Mouse (Mus musculus): Measurements from ENCODE around the gene Accsl. TPM values are rescaled to one million over a fixed set of nuclear protein-coding genes. Genes with fewer than 3 reads are reported as not detected.

Accsl gene
- polyA plus RNA-seq, 1 experiment from 2014 or later, result not detected

DNA sequence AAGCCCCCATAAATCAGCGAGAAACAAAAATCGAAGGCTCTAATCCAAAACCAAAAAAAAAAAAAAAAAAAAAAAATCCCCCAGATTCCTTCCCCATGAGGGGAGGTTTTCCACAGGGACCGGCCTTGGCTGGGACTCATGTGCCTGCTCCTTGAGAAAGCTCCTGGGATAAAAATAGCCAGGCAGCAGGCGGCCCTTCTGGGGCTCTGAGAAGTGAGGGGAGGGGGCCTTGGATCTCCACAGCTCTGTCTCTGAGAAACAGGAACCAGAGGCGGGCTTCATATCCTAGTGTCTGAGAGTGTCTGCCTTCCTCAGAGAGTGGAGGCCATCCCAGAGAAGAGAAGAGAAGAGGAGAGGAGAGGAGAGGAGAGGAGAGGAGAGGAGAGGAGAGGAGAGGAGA, 8.0 kb upstream of the Accsl start:
- in situ Hi-C loops (cut with MboI; ENCODE audit: low pct_unique_long_range_greater_than_20kb), result loop anchor here (5.0 kb wide), 1 partner anchor 115 kb away; no protein-coding TSS in a partner anchor
- DNase-seq (ENCODE audit: low read depth, low spot score) (no peak), ATAC-seq (no peak)
- CTCF ChIA-PET, result no interaction called here
- TF ChIP-seq CTCF (IDR thresholded peaks at IDR 0.05), result no peak
- no peaks in the 10 kb centered on the region for H3K27me3 ChIP-seq
- POLR2A ChIA-PET, result no interaction called here

DNA sequence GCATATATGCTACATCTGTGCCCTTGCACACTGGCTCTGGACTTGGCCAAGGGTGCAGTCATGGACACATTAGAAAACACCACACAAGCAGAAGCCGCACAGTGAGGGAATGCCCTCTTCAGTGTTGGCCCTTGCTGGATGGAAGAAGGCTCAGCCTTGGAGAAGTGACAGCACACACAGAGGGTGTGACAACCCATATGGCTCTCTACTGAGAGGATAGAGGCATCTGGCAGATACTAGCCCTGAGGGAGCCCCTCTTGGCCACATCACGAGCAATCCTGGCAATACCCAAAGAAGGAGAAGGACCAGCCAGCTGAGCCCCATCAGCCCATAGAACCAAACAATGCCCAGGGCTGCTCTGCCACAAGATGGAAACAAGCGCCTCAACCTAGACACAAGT, 5.6 kb upstream of the Accsl start:
- ATAC-seq (no peak), DNase-seq (ENCODE audit: low read depth, low spot score) (no peak)
- no peaks in the 10 kb centered on the region for H3K27me3 ChIP-seq
- no peak for TF ChIP-seq CTCF (IDR thresholded peaks at IDR 0.05)
- in situ Hi-C loops (cut with MboI; ENCODE audit: low pct_unique_long_range_greater_than_20kb), result loop anchor here (5.0 kb wide), 1 partner anchor 118 kb away; no protein-coding TSS in a partner anchor
- CTCF ChIA-PET, result interaction anchor here (1.1 kb wide), 1 partner anchor 128 kb away, joined by 5 read pairs; no protein-coding TSS in a partner anchor
- POLR2A ChIA-PET, result interaction anchor here (2.0 kb wide), 1 partner anchor 34 kb away, joined by 4 read pairs; no protein-coding TSS in a partner anchor

DNA sequence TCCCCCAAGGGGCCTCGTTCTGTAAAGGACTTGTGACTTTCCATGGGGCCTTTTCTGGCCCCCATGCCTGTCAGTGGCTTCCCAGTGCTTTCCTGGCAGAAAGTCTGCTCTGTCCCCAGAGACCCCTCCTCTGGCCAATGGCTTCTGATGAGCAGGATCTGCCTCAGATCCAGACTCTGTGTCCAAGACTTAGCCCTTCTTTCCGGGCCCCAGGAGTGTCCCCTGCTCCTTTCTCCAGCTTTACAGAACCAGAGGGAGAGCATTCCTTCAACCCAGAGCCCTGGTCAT, 5.2 kb upstream of the Accsl start:
- DNase-seq (ENCODE audit: low read depth, low spot score) (no peak), ATAC-seq (no peak)
- CTCF ChIA-PET, result interaction anchor here (1.3 kb wide), 1 partner anchor 129 kb away, joined by 5 read pairs; no protein-coding TSS in a partner anchor
- no peaks in the 10 kb centered on the region for H3K27me3 ChIP-seq
- in situ Hi-C loops (cut with MboI; ENCODE audit: low pct_unique_long_range_greater_than_20kb), result no loop called here
- no peak for TF ChIP-seq CTCF (IDR thresholded peaks at IDR 0.05)
- POLR2A ChIA-PET, result interaction anchor here (2.0 kb wide), 1 partner anchor 35 kb away, joined by 4 read pairs; no protein-coding TSS in a partner anchor

DNA sequence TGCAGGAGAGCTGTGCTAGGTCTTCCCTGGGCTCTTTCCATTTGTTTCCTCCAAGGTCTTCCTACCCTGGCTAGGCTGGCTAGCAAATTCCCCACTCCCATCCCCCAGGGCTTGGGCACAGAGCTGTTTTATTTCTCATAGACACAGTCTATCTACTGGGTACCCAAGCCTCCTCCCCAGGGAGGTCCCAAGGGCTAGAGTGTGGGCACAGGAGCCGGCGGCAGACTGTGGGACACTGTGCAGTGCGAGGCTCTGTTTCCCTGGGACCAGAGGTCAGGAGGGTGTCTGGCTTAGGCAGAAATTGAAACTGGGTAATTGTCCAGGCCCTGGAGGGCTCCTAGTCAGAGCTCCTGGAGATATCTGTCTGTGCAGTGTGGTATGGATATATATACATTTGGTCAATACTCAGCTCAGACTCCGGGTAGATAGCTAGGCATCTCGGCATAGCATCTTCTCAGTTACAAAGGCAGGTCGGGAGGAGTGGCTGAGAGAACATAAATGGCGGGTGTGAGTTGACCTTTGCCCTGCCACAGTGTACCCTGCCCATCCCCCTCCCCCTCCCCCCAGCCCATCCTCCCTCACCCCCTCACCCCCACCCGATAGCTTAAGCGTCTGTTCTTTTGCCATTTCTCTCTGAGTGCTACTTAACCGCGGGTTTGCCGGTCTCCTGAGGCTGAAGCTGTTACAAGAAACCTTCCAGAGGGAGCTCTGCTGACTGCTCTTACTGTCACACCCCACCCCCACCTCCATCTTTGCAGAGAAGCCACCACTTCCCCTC, 4.7 kb upstream of the Accsl start:
- DNase-seq (ENCODE audit: low read depth, low spot score), result no peak
- H3K27me3 ChIP-seq, result no peaks in the 10 kb centered on the region
- in situ Hi-C loops (cut with MboI; ENCODE audit: low pct_unique_long_range_greater_than_20kb), result no loop called here
- ChIA-PET CTCF (interaction anchor here (1.3 kb wide), 1 partner anchor 129 kb away, joined by 5 read pairs; no protein-coding TSS in a partner anchor), POLR2A (interaction anchor here (2.0 kb wide), 1 partner anchor 35 kb away, joined by 4 read pairs; no protein-coding TSS in a partner anchor)
- no peak for ATAC-seq
- TF ChIP-seq CTCF (IDR thresholded peaks at IDR 0.05), result no peak

DNA sequence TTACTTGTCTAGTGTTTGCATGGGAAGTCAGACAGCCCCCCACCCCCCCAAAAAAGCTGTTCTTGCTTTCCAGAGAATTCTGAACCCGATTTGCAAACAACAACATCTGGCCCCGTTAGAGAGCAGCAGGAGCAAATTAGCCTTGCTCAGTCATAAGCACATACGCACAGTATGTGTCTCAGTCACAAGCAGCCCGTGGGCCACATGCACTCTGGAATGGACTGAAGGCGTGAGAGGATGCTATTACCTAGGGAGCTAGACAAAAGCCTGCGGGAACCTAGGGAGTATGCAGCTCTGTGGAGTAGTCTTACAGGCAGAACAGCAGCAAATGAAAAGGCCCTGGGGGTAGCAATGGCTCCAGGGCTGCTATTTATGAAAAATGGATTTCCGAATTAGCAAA, 3.3 kb upstream of the Accsl start:
- no peak for TF ChIP-seq CTCF (IDR thresholded peaks at IDR 0.05)
- ChIA-PET CTCF (interaction anchor here (0.9 to 2.0 kb wide), 2 partner anchors 123 to 131 kb away, joined by 3 to 13 read pairs; no protein-coding TSS in a partner anchor), POLR2A (interaction anchor here (0.7 kb wide), 1 partner anchor 261 kb away, joined by 3 read pairs; no protein-coding TSS in a partner anchor)
- no peaks in the 10 kb centered on the region for H3K27me3 ChIP-seq
- ATAC-seq (no peak), DNase-seq (ENCODE audit: low read depth, low spot score) (no peak)
- in situ Hi-C loops (cut with MboI; ENCODE audit: low pct_unique_long_range_greater_than_20kb), result no loop called here

- POLR2A ChIA-PET, result no interaction called here
- CTCF ChIA-PET, result interaction anchor here (0.9 to 2.1 kb wide), 4 partner anchors 113 to 132 kb away, joined by 3 to 13 read pairs (median 4); no protein-coding TSS in a partner anchor
- in situ Hi-C loops (cut with MboI; ENCODE audit: low pct_unique_long_range_greater_than_20kb), result no loop called here
Measured at GRCm38 (mm10) chr2:93871411-93871925, 2.5 kb upstream of the Accsl start.

DNA sequence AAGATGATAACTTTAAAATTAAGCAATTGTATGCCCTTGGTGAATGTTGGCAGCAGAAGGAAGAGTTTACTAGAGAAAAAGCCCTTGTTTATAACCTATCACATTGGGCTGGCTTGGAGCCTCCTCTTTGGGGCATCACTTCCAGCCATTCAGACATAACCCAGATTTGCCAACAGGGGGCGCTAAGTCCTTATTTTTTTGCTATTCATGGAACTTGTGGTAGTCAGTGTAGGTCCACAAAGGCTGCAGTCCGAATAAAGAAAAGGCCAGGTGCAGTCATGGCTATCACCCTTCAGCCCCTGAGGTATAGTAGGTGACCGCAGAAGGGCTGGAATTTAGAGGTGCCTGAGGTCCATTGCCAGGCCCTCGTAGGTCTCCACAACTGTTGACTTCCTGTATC, 1.9 kb upstream of the Accsl start:
- ChIA-PET POLR2A (no interaction called here), CTCF (interaction anchor here (1.0 to 6.9 kb wide), 4 partner anchors 114 to 132 kb away, joined by 3 to 26 read pairs (median 9); no protein-coding TSS in a partner anchor)
- no peaks in the 10 kb centered on the region for H3K27me3 ChIP-seq
- DNase-seq (ENCODE audit: low read depth, low spot score) (no peak), ATAC-seq (peak; percentile 66)
- in situ Hi-C loops (cut with MboI; ENCODE audit: low pct_unique_long_range_greater_than_20kb), result no loop called here
- TF ChIP-seq CTCF (IDR thresholded peaks at IDR 0.05), result peak; percentile 75

More at GRCm38 (mm10) chr2:93871411-93871925, 2.5 kb upstream of the Accsl start:
- ATAC-seq (no peak), DNase-seq (ENCODE audit: low read depth, low spot score) (no peak)
- H3K27me3 ChIP-seq, result no peaks in the 10 kb centered on the region
- TF ChIP-seq CTCF (IDR thresholded peaks at IDR 0.05), result no peak

GRCm38 (mm10) chr2:93868566-93868965, 391 bp downstream of the Accsl start:
- POLR2A ChIA-PET, result interaction anchor here (0.9 kb wide), 1 partner anchor 135 kb away, joined by 3 read pairs; no protein-coding TSS in a partner anchor
- in situ Hi-C loops (cut with MboI; ENCODE audit: low pct_unique_long_range_greater_than_20kb), result no loop called here
- no peak for TF ChIP-seq CTCF (IDR thresholded peaks at IDR 0.05)
- CTCF ChIA-PET, result interaction anchor here (0.7 to 6.9 kb wide), 2 partner anchors 19 to 134 kb away, joined by 3 to 26 read pairs; partner anchors contain the start of gene Accs
- DNase-seq (ENCODE audit: low read depth, low spot score), result no peak
- ATAC-seq, result no peak
- H3K27me3 ChIP-seq, result no peaks in the 10 kb centered on the region

DNA sequence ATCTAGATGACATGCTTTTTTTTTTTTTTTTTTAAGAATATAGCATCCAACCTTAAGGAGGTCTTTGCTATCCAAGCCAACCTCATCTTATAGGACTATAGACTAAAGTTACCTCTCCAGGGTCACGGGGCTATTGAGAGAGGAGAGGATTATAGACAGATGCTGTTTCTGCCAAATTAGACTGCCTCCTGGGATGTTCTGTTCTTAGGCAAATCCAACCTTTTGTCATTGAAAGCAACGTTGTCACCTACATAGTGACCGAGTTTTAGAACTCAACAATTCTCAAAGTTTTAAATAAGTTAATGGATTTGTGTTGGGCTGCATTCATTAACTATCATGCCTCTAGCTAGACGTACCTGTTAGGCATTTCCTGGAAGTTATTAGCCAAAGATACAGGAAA, 5.7 kb downstream of the Accsl start:
- CTCF ChIA-PET, result no interaction called here
- in situ Hi-C loops (cut with MboI; ENCODE audit: low pct_unique_long_range_greater_than_20kb), result no loop called here
- DNase-seq (ENCODE audit: low read depth, low spot score) (no peak), ATAC-seq (no peak)
- POLR2A ChIA-PET, result interaction anchor here (0.5 to 0.7 kb wide), 3 partner anchors 40 to 175 kb away, joined by 3 to 4 read pairs (median 3); no protein-coding TSS in a partner anchor
- H3K27me3 ChIP-seq, result no peaks in the 10 kb centered on the region
- TF ChIP-seq CTCF (IDR thresholded peaks at IDR 0.05), result no peak

GRCm38 (mm10) chr2:93858845-93859244, 10.1 kb downstream of the Accsl start:
- no peak for DNase-seq (ENCODE audit: low read depth, low spot score)
- in situ Hi-C loops (cut with MboI; ENCODE audit: low pct_unique_long_range_greater_than_20kb), result no loop called here
- peaks cover 14% of the 10 kb centered on the region for H3K27me3 ChIP-seq
- ATAC-seq, result no peak
- POLR2A ChIA-PET, result no interaction called here
- no peak for TF ChIP-seq CTCF (IDR thresholded peaks at IDR 0.05)
- CTCF ChIA-PET, result interaction anchor here (1.9 kb wide), 1 partner anchor 144 kb away, joined by 4 read pairs; no protein-coding TSS in a partner anchor

Measured in Patski (cell line).